Mouse (Mus musculus) kidney, adult 2 months (tissue): Measurements from ENCODE around the gene Kif2a. TPM values are rescaled to one million over a fixed set of nuclear protein-coding genes. Genes with fewer than 3 reads are reported as not detected.

Source experiments
- DNase-seq: peaks from one replicate; pipeline ENCODE4 v3.0.0; 2021
- H3K27ac ChIP-seq: fragments of 200-500 bp; 2 replicates; pipeline ENCODE4 v1.5.1; 2012; ENCODE audit warnings: low read depth, low read length, control low read depth, inconsistent platforms; ENCODE audit not compliant: insufficient read depth
- H3K27me3 ChIP-seq: fragments of 200-500 bp; replicated peaks from 2 replicates; pipeline ENCODE4 v1.6.1; 2012; ENCODE audit warnings: mild to moderate bottlenecking, moderate library complexity, low read length, inconsistent platforms; ENCODE audit not compliant: control insufficient read depth, insufficient read depth
- H3K36me3 ChIP-seq: fragments of 200-500 bp; 2 replicates; pipeline ENCODE4 v1.6.1; 2012; ENCODE audit warnings: mild to moderate bottlenecking, moderate library complexity, low read length, inconsistent platforms; ENCODE audit not compliant: control insufficient read depth, insufficient read depth
- H3K4me1 ChIP-seq: fragments of 200-500 bp; 2 replicates; pipeline ENCODE4 v1.6.1; 2011; ENCODE audit warnings: low read length; ENCODE audit not compliant: control insufficient read depth, insufficient read depth
- H3K4me3 ChIP-seq: fragments of 200-500 bp; 2 replicates; pipeline ENCODE4 v1.5.1; 2011; ENCODE audit warnings: mild to moderate bottlenecking, low read depth, low read length, control low read depth; ENCODE audit not compliant: insufficient read depth
- CTCF ChIP-seq: fragments of 200-500 bp; conservative IDR thresholded peaks from 2 replicates; pipeline ENCODE4 v1.5.1; 2011; ENCODE audit warnings: low read depth, mild to moderate bottlenecking, control low read depth, low read length, moderate library complexity, mixed read lengths; ENCODE audit not compliant: insufficient read depth, insufficient read length
- POLR2A ChIP-seq: fragments of 200-500 bp; IDR thresholded peaks from one replicate; pipeline ENCODE4 v1.6.1; 2011; ENCODE audit warnings: low read depth, low read length, control low read depth
- WGBS: fragments of 180-500 bp; shearing (Covaris S2); methylation state at CpG from one replicate; pipeline ENCODE4 v1.1.7; 2018; 5-methylcytosine and 5-hydroxymethylcytosine counted together
- polyA plus RNA-seq: library from polyadenylated mRNA; depleted of rRNA; stranded (reverse); fragments of >200 nt; gene quantifications from 2 replicates; pipeline ENCODE4 v1.2.3, GENCODE M21; 2012

The Kif2a gene
- polyA plus RNA-seq, 1 experiment, result 2.5 TPM

DNA sequence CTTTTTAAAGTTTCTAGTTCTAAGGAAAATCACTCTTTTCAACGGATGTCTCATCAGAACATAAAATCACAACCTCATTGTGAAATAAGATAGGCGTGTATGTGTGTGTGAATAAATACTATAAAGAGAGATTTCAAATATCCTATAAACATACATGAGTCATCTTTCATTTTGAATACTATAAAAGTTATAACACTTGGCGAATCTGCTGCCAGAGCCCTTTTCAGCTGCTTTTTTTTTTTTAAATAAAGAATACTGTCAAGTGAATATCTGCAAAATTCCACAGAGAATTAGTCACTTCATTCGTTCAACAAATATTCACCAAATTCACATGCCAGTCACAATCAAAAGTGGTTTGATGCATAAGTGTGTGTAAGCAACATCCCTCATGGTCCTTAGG is 13.2 kb upstream of the Kif2a start:
- TF ChIP-seq CTCF, result no peak
- TF ChIP-seq POLR2A, result no peak
- no peak for DNase-seq
- Histone ChIP-seq H3K27me3 (no peaks in the 10 kb centered on the region), H3K4me1 (no peaks in the 10 kb centered on the region), H3K27ac (no peak overlapping the region), H3K36me3 (no peaks in the 10 kb centered on the region), H3K4me3 (no peak overlapping the region)
- WGBS, result 85% methylated on average over 4 of the region's 4 CpGs

DNA sequence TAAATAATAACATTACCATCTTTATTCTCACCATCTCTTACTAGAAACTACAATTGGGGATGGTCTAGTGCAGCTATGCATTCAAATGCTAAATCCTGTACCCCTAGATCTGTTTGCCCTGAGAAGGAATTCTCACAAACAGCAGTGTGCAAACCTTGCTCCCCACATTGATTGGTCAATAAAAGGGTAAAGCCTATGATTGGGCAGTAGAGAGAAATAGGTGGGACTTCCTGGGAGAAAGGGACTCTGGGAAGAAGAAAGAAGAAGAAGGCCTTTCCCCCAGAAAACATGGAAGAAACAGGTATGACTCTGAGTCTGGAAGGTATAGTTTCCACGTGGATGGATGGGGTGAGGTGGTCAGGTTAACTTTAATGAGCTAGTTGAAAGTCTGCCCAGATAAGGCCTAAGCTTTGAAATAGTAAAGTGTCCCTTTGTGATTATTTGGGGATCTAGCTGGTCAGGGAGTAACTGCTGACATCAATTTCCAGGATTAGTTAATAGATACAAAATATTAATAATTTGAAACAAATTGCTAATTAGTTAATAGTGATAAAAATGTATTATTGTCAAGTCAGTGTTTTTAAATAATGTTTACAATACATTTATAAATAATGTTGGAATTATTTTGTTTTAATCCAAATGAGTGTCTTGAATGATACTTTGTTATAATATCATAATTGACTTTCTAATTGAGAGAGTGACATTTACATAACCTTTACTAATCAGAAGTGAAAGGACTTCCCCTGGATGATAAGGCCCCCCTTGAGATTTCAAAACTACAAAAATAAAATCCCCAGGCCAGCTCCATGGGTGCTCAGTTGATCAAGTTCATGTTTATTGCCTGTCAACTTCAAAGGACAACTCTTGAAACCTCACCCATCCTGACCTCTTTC is 12.3 kb upstream of the Kif2a start:
- H3K27ac ChIP-seq, result no peak overlapping the region

DNA sequence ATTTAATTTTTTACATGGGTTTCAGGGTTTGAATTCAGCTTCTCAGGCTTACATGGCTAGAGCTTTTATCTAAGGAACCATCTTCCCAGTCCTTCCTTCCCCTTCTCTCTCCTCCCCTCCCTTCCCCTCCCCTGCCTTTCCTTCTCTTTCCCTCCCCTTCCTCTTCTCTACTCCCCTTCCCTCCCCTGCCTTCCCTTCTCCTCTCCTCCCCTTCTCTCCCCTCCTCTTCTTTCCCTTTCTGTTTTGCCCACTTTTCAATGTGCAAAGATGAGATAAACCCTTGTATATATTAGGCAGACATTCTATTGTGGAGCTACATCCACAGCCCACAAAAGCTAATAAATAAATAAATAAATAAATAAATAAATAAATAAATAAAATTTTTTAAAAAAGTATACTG is 9.3 kb upstream of the Kif2a start:
- TF ChIP-seq CTCF (no peak), POLR2A (no peak)
- H3K27ac ChIP-seq, result no peak overlapping the region
- no peaks in the 10 kb centered on the region for H3K27me3 ChIP-seq
- no peaks in the 10 kb centered on the region for H3K36me3 ChIP-seq
- no peak for DNase-seq
- H3K4me1 ChIP-seq, result no peaks in the 10 kb centered on the region
- no peak overlapping the region for H3K4me3 ChIP-seq

More for the DNA sequence above, 12.3 kb upstream of the Kif2a start:
- TF ChIP-seq POLR2A (no peak), CTCF (no peak)
- DNase-seq, result no peak
- Histone ChIP-seq H3K36me3 (no peaks in the 10 kb centered on the region), H3K4me1 (no peaks in the 10 kb centered on the region), H3K27me3 (no peaks in the 10 kb centered on the region), H3K4me3 (no peak overlapping the region)
- WGBS, result 44% methylated on average over 1 of the region's 1 CpGs

DNA sequence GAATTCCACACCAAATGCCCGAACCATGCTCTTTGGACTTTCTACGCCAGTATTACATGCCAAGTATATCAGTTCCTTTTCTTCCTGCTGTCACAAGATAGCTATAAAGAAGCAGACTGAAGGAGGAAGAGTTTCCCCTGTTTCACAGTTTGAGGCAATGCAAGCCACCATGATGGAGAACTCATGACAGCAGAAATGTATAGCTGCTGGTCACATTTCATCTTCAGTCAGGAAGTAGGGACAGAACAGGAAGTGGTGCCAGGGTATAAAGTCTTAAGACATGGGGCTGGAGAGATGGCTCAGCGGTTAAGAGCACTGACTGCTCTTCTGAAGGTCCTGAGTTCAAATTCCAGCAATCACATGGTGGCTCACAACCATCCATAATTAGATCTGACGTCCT is 5.3 kb upstream of the Kif2a start:
- H3K4me3 ChIP-seq, result no peak overlapping the region
- no peaks in the 10 kb centered on the region for H3K4me1 ChIP-seq
- TF ChIP-seq CTCF (no peak), POLR2A (no peak)
- 79% methylated on average over 4 of the region's 4 CpGs for WGBS
- H3K36me3 ChIP-seq, result no peaks in the 10 kb centered on the region
- no peaks in the 10 kb centered on the region for H3K27me3 ChIP-seq
- DNase-seq, result no peak
- H3K27ac ChIP-seq, result no peak overlapping the region

DNA sequence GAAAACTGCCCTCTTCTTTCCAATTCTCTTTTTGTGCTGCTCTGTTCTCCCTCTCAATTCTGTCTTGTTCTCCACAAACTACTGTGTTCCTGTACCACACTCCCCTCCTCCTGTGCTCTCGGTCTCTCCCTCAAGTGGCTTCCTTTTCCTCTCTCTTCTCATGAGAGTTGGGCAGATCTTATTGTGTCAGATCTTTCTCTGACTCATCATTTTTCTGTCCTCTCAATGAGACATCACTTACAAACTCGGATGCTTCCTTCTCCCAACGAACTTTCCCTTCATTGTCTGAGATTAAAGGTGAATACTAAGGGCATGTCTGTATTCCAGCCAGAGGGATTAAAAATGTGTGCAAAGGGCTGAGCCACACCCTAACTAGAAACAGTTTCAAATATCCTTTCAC is 3.7 kb upstream of the Kif2a start:
- TF ChIP-seq POLR2A (no peak), CTCF (no peak)
- H3K4me3 ChIP-seq, result no peak overlapping the region
- H3K4me1 ChIP-seq, result no peaks in the 10 kb centered on the region
- WGBS, result 57% methylated on average over 3 of the region's 3 CpGs
- no peak overlapping the region for H3K27ac ChIP-seq
- H3K27me3 ChIP-seq, result no peaks in the 10 kb centered on the region
- no peak for DNase-seq
- H3K36me3 ChIP-seq, result no peaks in the 10 kb centered on the region

DNA sequence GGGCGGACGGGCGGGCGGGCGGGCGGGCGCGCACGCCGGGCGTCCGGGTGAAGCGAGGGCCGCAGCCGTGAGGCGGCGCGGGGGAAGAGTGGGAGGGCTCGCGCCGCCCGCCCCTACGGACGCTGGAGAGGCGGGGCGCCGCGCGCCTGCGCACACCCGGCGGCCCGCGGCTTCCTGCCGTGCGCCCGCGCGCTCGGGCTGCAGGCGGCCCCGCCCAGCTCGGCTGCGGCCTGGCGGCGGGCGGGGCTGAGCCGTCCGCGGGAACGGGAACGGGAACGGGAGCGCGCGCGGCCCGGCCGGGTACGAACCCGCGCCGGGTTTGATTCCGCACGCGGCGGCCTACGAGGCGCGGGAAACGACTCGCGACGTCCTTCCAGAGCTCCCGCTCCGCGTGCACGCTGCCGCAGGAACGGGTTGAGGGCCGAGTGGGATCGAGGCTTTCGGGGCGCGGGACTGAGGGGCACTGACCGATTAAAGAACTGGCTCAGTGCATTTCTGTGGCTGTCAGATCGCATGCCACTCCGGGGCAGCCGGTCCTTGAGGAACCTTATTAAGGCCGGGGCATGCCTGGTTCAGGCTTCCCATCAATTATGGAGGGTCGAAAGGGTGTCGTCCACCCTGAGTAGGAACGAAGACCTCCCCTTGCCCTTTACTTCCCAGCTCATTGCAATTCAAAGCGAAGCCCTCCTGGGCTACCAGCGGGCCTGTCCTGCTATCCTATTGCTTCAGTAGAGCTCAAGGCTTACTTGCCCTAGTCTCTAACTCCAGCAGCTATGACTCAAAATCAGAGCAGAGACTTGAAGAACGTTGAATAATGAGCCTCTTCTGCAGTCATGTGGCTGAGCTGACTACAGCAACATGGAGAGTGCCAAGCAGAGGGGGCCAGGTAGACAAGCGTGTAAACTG is 593 bp upstream of the Kif2a start:
- Histone ChIP-seq H3K4me1 (no peaks in the 10 kb centered on the region; the same call in 1 of the 2 replicates), H3K4me3 (peak overlapping the region; percentile 94), H3K36me3 (no peaks in the 10 kb centered on the region), H3K27ac (peak overlapping the region; percentile 78), H3K27me3 (no peaks in the 10 kb centered on the region)
- WGBS, result 2% methylated on average over 96 of the region's 97 CpGs
- peak; percentile 85 for DNase-seq
- peak; percentile 22 for TF ChIP-seq POLR2A
- no peak for TF ChIP-seq CTCF

DNA sequence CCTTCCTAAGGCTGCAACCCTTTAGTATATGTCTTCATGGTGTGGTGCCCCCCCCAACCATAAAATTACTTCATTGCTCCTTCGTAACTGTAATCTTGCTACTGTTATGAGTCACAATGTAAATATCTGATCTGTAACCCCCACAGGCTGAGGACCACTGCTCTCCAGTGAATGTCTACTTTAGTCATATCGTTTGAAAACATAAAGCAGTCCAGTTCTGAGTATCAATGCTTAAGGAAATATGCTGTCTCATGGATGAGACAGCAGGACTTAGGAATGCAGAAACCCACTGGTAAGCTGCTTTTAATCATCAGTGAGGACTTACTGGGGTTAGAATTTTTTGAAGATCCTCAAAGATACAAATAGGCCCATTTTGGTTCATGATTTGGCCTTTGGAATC is 2.5 kb downstream of the Kif2a start:
- no peaks in the 10 kb centered on the region for H3K27me3 ChIP-seq
- DNase-seq, result no peak
- TF ChIP-seq POLR2A, result no peak
- no peak for TF ChIP-seq CTCF
- H3K27ac ChIP-seq, result no peak overlapping the region
- peaks cover 2% of the 10 kb centered on the region; the same call in 1 of the 2 replicates for H3K4me1 ChIP-seq
- no peak overlapping the region for H3K4me3 ChIP-seq
- WGBS, result 75% methylated on average over 2 of the region's 2 CpGs
- H3K36me3 ChIP-seq, result no peaks in the 10 kb centered on the region
